Mouse (Mus musculus) kidney, adult 11 months (tissue): ENCODE measurements at regions not wholly inside any gene's neighbourhood (a gene's known extent, or its start where the extent isn't known, plus 50 kb on each side); places are given as distances from the start of the nearest gene placed in this dataset.

Experiments
- DNase-seq: peaks from one replicate; pipeline ENCODE4 v3.0.0; 2022

GRCm38 (mm10) chr12:106796596-106796995, 691.8 kb upstream of the 3110018I06Rik start:
- DNase-seq, result no peak

- DNase-seq, result no peak
These were observed 668.7 kb upstream of the 3110018I06Rik start for GRCm38 (mm10) chr12:106819736-106820135.

- no peak for DNase-seq
These were observed 666.1 kb upstream of the 3110018I06Rik start for GRCm38 (mm10) chr12:106822311-106822710.

GRCm38 (mm10) chr12:106828542-106828941, 659.9 kb upstream of the 3110018I06Rik start:
- DNase-seq, result no peak

- DNase-seq, result no peak
These were observed 659.1 kb upstream of the 3110018I06Rik start for GRCm38 (mm10) chr12:106829323-106829722.

GRCm38 (mm10) chr12:106835241-106835640, 653.2 kb upstream of the 3110018I06Rik start:
- DNase-seq, result no peak

- DNase-seq, result no peak
These were observed 648.8 kb upstream of the 3110018I06Rik start for GRCm38 (mm10) chr12:106839618-106840017.

GRCm38 (mm10) chr12:106840150-106840651, 648.2 kb upstream of the 3110018I06Rik start:
- no peak for DNase-seq

- DNase-seq, result no peak
These were observed 646.4 kb upstream of the 3110018I06Rik start for GRCm38 (mm10) chr12:106841996-106842395.

- no peak for DNase-seq
These were observed 646.0 kb upstream of the 3110018I06Rik start for GRCm38 (mm10) chr12:106842396-106842795.

GRCm38 (mm10) chr12:106851666-106852065, 636.8 kb upstream of the 3110018I06Rik start:
- no peak for DNase-seq

- DNase-seq, result no peak
These were observed 635.7 kb upstream of the 3110018I06Rik start for GRCm38 (mm10) chr12:106852736-106853135.

GRCm38 (mm10) chr12:106853711-106854240, 634.7 kb upstream of the 3110018I06Rik start:
- DNase-seq, result no peak

GRCm38 (mm10) chr12:106855520-106855919, 632.9 kb upstream of the 3110018I06Rik start:
- DNase-seq, result no peak

GRCm38 (mm10) chr12:106861638-106862037, 626.8 kb upstream of the 3110018I06Rik start:
- DNase-seq, result no peak

GRCm38 (mm10) chr12:106864076-106864475, 624.4 kb upstream of the 3110018I06Rik start:
- no peak for DNase-seq

GRCm38 (mm10) chr12:106868036-106868435, 620.4 kb upstream of the 3110018I06Rik start:
- DNase-seq, result no peak

- DNase-seq, result no peak
These were observed 617.0 kb upstream of the 3110018I06Rik start for GRCm38 (mm10) chr12:106871481-106871880.

GRCm38 (mm10) chr12:106872966-106873730, 615.3 kb upstream of the 3110018I06Rik start:
- no peak for DNase-seq

GRCm38 (mm10) chr12:106890319-106890718, 598.1 kb upstream of the 3110018I06Rik start:
- DNase-seq, result no peak

- no peak for DNase-seq
These were observed 594.4 kb upstream of the 3110018I06Rik start for GRCm38 (mm10) chr12:106894061-106894460.

- peak; percentile 10 for DNase-seq
These were observed 584.2 kb upstream of the 3110018I06Rik start for GRCm38 (mm10) chr12:106904202-106904601.

- no peak for DNase-seq
These were observed 575.6 kb upstream of the 3110018I06Rik start for GRCm38 (mm10) chr12:106912782-106913181.

- DNase-seq, result no peak
These were observed 565.9 kb upstream of the 3110018I06Rik start for GRCm38 (mm10) chr12:106922571-106922991.
